Mouse (Mus musculus): ENCODE measurements around the gene Bbx.

DNA sequence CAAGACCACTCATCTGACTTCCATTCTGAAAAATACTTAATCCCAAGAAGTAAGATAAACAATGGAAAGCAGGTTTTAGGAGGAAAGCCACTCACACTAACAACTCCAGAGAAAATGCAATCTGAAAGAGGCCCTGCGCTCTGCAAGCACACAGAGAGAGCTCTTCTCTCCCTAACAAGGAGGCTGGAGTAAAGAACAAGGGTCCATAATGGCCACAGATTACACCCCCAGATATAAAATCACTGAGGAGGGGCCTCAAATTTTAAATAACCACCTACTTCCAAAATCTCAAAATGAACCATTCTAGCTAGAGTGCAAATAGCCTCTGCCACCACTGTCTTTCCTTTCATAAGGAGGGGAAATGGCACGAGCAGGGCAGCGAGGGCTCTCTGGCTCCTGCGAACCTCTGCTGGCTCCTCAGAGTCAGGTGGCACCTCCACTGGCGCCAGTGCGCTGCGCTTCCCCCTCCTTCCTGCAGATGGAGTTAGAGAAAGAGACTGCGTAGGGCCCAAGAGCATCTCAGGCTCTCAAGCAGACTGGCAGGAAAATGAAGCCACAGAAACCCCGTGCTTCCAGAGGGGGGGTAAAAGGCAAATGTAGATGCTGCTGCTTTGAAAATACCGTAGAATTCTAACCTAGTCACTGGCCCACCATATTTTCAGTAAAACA is 51.4 kb downstream of the Bbx start:
- TF ChIP-seq ZKSCAN1 (IDR thresholded peaks at IDR 0.05; ENCODE audit: low read depth, low read length) (no peak), GATA1 (IDR thresholded peaks at IDR 0.05; ENCODE audit: low read depth, low read length) (no peak), POLR2A (IDR thresholded peaks at IDR 0.05; ENCODE audit: control insufficient read depth in 1 of 2, insufficient read depth in 1 of 2, low read depth in 1 of 2, low read length in 2 of 2, poor library complexity in 1 of 2) (no peak), CHD1 (IDR thresholded peaks at IDR 0.05; ENCODE audit: low read depth, low read length) (no peak), E2F4 (IDR thresholded peaks at IDR 0.05; ENCODE audit: borderline replicate concordance, low read depth, low read length) (no peak), CTCF (IDR thresholded peaks at IDR 0.05 in 2 of 3, conservative IDR thresholded peaks at IDR 0.05 in 1 of 3; ENCODE audit: control insufficient read depth in 1 of 3, insufficient read depth in 1 of 3, low read depth in 2 of 3, low read length in 3 of 3, poor library complexity in 1 of 3, severe bottlenecking in 1 of 3) (peak in 2 of 3 experiments; percentile 13 to 27; a peak in 1 of 6 replicates)

Measured in MEL (cell line).